Mouse (Mus musculus) liver, embryonic 12.5 days (tissue): ENCODE data around the gene Flrt1. TPM values are rescaled to one million over a fixed set of nuclear protein-coding genes. Genes with fewer than 3 reads are reported as not detected.

Experiments
- ATAC-seq: fragments of 200-750 bp; cut with Nextera tagmentation; 2 replicates; pipeline ENCODE4 v1.8.0; 2017; ENCODE audit warnings: moderate number of reproducible peaks, mild to moderate bottlenecking, moderate library complexity
- H3K27ac ChIP-seq: fragments of 300-500 bp; sonication (generic); 2 replicates; pipeline ENCODE4 v1.5.1; 2016; ENCODE audit warnings: mild to moderate bottlenecking
- H3K27me3 ChIP-seq: fragments of 300-500 bp; sonication (generic); replicated peaks from 2 replicates; pipeline ENCODE4 v1.6.1; 2016; ENCODE audit warnings: mild to moderate bottlenecking, moderate library complexity
- H3K36me3 ChIP-seq: fragments of 300-500 bp; sonication (generic); 2 replicates; pipeline ENCODE4 v1.6.1; 2016; ENCODE audit warnings: mild to moderate bottlenecking, moderate library complexity
- H3K4me1 ChIP-seq: fragments of 300-500 bp; sonication (generic); 2 replicates; pipeline ENCODE4 v1.6.1; 2016
- H3K4me2 ChIP-seq: fragments of 300-500 bp; sonication (generic); 2 replicates; pipeline ENCODE4 v1.6.1; 2016; ENCODE audit warnings: mild to moderate bottlenecking, moderate library complexity
- H3K4me3 ChIP-seq: fragments of 300-500 bp; sonication (generic); 2 replicates; pipeline ENCODE4 v1.5.1; 2016; ENCODE audit warnings: mild to moderate bottlenecking, moderate library complexity
- H3K9ac ChIP-seq: fragments of 300-500 bp; sonication (generic); 2 replicates; pipeline ENCODE4 v1.6.1; 2016; ENCODE audit warnings: mild to moderate bottlenecking, moderate library complexity
- H3K9me3 ChIP-seq: fragments of 300-500 bp; sonication (generic); replicated peaks from 2 replicates; pipeline ENCODE4 v1.6.1; 2016; ENCODE audit warnings: mild to moderate bottlenecking, moderate library complexity
- WGBS: fragments of 180-500 bp; shearing (Covaris S2); methylation state at CpG from one replicate; pipeline ENCODE4 v1.1.7; 2016; ENCODE audit not compliant: insufficient replicate concordance; 5-methylcytosine and 5-hydroxymethylcytosine counted together
- polyA plus RNA-seq: library from polyadenylated mRNA; unstranded; fragments of >200 nt; fragmentation: Nextera tagmentation; extraction: Ambion mirVana; gene quantifications from 2 replicates; pipeline ENCODE4 v1.2.1, GENCODE M21; 2016

Gene Flrt1
- polyA plus RNA-seq, 1 experiment from 2014 or later = 0.23 TPM

- H3K9ac ChIP-seq = no peak overlapping the region
- no peaks in the 10 kb centered on the region for H3K9me3 ChIP-seq
- no peak for ATAC-seq
- H3K36me3 ChIP-seq = no peaks in the 10 kb centered on the region
- 67% methylated on average over 19 of the region's 19 CpGs for whole genome bisulfite sequencing
- H3K4me2 ChIP-seq = no peak overlapping the region
- H3K27ac ChIP-seq = no peak overlapping the region
- H3K27me3 ChIP-seq = peaks cover 70% of the 10 kb centered on the region
- no peak overlapping the region for H3K4me3 ChIP-seq
- H3K4me1 ChIP-seq = peaks cover 31% of the 10 kb centered on the region
Measured at GRCm38 (mm10) chr19:7128551-7129475, 23.3 kb upstream of the Flrt1 start.

- Histone ChIP-seq H3K27me3 (peaks cover 55% of the 10 kb centered on the region), H3K9me3 (no peaks in the 10 kb centered on the region), H3K36me3 (no peaks in the 10 kb centered on the region), H3K27ac (no peak overlapping the region), H3K4me3 (no peak overlapping the region), H3K4me1 (peaks cover 39% of the 10 kb centered on the region), H3K4me2 (no peak overlapping the region), H3K9ac (no peak overlapping the region)
- 55% methylated on average over 2 of the region's 2 CpGs for WGBS
- peak; percentile 49; the same call in 1 of the 2 replicates for ATAC-seq
Measured at GRCm38 (mm10) chr19:7126933-7127332, 21.4 kb upstream of the Flrt1 start.

DNA sequence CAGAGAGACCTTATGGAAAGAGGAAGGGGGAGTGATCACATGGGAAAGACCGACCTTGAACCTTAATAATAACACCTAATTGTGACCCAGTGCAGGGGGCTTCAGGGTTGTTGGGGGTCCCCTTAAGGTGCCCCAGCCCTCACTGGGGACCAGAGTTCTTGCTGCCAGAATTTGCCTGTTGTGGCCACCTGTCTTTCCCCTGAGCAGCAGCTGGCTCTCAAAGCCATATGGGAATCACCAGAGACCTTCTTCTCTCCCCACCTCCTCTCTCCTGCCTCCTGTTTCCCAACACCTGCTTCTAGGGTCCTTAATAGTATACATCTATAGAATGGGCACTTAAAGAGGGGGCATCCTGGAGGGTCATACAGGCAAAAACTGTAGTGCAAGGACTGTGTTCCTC lies 20.7 kb upstream of the Flrt1 start:
- no peaks in the 10 kb centered on the region for H3K36me3 ChIP-seq
- no peaks in the 10 kb centered on the region for H3K9me3 ChIP-seq
- peaks cover 49% of the 10 kb centered on the region for H3K27me3 ChIP-seq
- H3K4me2 ChIP-seq = no peak overlapping the region
- 21% methylated on average over 1 of the region's 1 CpGs for WGBS
- H3K4me3 ChIP-seq = no peak overlapping the region
- H3K9ac ChIP-seq = no peak overlapping the region
- H3K4me1 ChIP-seq = peaks cover 43% of the 10 kb centered on the region
- no peak for ATAC-seq
- H3K27ac ChIP-seq = no peak overlapping the region

DNA sequence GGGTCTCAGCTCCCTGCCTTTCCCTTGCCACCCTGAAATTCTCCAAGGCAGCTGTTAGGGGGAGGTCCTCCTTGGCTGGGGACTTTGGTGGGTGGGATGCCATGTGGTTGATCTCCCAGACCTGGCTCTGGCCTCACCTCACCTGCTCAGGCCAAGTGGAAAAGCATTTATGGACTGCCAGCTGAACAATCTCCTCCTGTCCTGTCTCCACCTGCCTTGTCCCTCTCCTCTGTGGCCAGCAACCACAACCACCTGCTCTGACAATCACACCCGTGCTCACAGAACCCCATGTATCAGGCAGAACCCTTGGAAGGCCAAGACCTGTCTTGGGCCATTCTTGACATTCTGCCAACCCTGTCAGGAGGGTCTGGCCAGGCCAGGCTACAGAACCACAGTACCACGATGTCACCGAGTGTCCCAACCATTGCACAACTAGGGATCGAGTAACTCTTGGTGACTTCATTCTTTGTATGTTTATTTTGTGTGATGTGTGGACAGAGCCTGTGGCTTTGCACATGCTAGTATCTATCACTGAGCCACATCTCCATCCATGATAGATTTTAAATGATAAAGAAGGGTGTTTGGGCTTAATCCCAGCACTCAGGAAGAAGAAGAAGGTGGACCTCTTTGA lies 20.1 kb upstream of the Flrt1 start:
- no peak overlapping the region for H3K9ac ChIP-seq
- no peak overlapping the region for H3K4me3 ChIP-seq
- H3K4me1 ChIP-seq = peaks cover 48% of the 10 kb centered on the region
- H3K36me3 ChIP-seq = no peaks in the 10 kb centered on the region
- no peak for ATAC-seq
- H3K9me3 ChIP-seq = no peaks in the 10 kb centered on the region
- peaks cover 45% of the 10 kb centered on the region for H3K27me3 ChIP-seq
- H3K27ac ChIP-seq = no peak overlapping the region
- 61% methylated on average over 4 of the region's 4 CpGs for WGBS
- no peak overlapping the region for H3K4me2 ChIP-seq

DNA sequence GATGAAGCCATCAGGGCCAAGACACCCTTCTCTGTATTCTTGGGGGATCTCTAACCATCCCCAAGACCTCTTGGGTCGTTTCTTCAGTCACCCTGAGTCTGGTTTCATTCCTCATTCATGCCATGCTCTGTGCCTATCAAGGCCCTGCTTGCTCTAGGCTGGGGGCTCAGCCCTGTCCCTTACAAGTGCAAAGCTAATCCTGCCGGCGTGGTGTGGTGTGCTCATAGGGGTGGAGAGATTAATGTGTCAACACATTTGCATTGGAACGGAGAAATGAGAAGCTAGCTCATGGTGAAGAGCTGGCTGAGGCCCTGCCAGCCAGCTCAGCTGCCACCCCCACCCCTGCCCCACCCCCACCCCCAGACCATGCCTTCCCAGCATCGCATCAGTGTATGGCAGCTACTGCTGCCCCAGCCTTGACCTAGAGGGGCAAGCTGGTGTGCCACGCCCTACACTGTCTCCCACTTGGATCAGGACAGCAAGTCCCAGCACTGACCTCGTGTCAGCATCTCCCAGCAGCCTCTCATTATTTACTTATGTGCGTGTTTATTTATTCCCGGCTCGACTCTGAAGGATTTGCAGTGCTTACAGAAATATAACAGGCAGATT lies 17.3 kb upstream of the Flrt1 start:
- Histone ChIP-seq H3K9me3 (no peaks in the 10 kb centered on the region), H3K4me3 (no peak overlapping the region), H3K27ac (no peak overlapping the region), H3K4me2 (no peak overlapping the region), H3K36me3 (no peaks in the 10 kb centered on the region), H3K27me3 (peaks cover 20% of the 10 kb centered on the region), H3K9ac (no peak overlapping the region), H3K4me1 (peaks cover 55% of the 10 kb centered on the region)
- ATAC-seq = no peak
- 42% methylated on average over 10 of the region's 10 CpGs for WGBS

DNA sequence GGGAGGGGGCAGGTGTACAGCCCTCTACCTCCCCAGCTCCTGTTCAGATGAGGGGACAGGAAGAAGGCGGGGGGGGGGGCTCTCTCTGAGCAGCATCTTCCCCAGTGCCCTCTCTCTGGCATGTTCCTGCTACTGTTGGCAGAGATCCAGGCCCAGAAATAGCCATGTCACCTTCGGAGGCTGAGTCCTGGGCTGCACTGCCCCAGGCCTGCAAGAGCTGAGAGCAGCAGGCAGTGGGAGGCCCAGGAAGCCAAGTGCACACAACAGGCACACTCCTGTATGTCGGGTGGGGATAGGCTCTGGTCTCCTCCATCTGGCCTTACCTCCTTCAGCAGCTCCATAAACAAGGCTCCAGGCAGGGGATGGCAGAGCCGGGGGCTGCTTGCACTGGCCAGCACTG lies 16.7 kb upstream of the Flrt1 start:
- Histone ChIP-seq H3K9me3 (no peaks in the 10 kb centered on the region), H3K9ac (no peak overlapping the region), H3K4me1 (peaks cover 59% of the 10 kb centered on the region), H3K4me3 (no peak overlapping the region), H3K36me3 (no peaks in the 10 kb centered on the region), H3K27ac (no peak overlapping the region), H3K27me3 (peaks cover 20% of the 10 kb centered on the region), H3K4me2 (no peak overlapping the region)
- no peak for ATAC-seq
- 48% methylated on average over 4 of the region's 4 CpGs for WGBS

DNA sequence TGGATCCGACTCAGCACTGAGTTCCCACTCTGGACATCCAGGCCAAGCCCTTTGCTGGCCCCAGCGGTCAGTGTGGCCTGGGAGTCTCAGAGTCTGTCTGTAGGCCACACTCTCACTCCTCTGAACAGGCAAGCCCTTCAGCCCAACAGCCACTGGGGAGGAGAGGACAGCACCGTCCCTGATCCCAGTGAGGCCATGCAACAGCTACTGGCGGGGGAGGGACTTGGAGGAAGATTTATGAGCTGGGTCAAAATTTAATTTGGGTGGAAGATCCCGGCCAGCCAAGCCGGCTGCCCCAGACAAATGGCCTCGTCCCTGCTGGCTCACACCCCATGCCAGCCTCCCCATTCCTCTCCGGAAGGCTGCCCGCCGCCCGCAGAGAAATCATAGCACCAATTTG lies 15.7 kb upstream of the Flrt1 start:
- H3K27ac ChIP-seq = 0 out of 2 replicates have a peak overlapping the region, but pooled peaks have one; percentile 54
- no peak overlapping the region for H3K4me3 ChIP-seq
- H3K4me1 ChIP-seq = peaks cover 60% of the 10 kb centered on the region
- no peak overlapping the region for H3K9ac ChIP-seq
- H3K36me3 ChIP-seq = no peaks in the 10 kb centered on the region
- no peaks in the 10 kb centered on the region for H3K9me3 ChIP-seq
- WGBS = 63% methylated on average over 11 of the region's 11 CpGs
- no peak for ATAC-seq
- H3K27me3 ChIP-seq = peaks cover 19% of the 10 kb centered on the region
- no peak overlapping the region for H3K4me2 ChIP-seq

GRCm38 (mm10) chr19:7117653-7118307 lies 12.3 kb upstream of the Flrt1 start:
- H3K27me3 ChIP-seq = no peaks in the 10 kb centered on the region; the same call in 1 of the 2 replicates
- no peaks in the 10 kb centered on the region for H3K9me3 ChIP-seq
- H3K27ac ChIP-seq = peak overlapping the region; percentile 89
- peaks cover 90% of the 10 kb centered on the region for H3K4me1 ChIP-seq
- 18% methylated on average over 8 of the region's 8 CpGs for WGBS
- peak; percentile 80 for ATAC-seq
- no peaks in the 10 kb centered on the region for H3K36me3 ChIP-seq
- H3K4me2 ChIP-seq = peak overlapping the region; percentile 65
- peak overlapping the region; percentile 23 for H3K4me3 ChIP-seq
- H3K9ac ChIP-seq = peak overlapping the region; percentile 66

DNA sequence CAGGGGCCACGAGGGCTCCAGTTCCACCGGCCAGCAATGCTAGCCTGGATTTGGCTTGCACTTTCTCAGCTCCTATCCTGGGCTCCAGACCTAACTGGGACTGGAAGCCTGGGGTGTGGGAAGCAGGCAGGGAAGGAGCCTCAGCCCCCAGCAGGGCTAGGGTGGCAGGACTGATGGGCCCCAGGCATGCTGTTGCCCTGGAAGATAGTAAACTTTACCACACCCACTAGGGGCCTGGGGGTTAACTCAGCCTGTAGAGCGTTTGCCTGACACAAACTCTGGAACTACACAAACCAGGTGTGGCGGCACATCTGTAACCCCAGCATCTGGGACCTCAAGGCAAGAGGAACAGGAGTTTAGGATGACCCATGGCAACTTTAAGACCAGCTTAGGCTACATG lies 11.6 kb upstream of the Flrt1 start:
- H3K4me1 ChIP-seq = peaks cover 84% of the 10 kb centered on the region
- H3K36me3 ChIP-seq = no peaks in the 10 kb centered on the region
- 14% methylated on average over 4 of the region's 4 CpGs for WGBS
- ATAC-seq = peak; percentile 84
- peak overlapping the region; percentile 66 for H3K9ac ChIP-seq
- H3K4me3 ChIP-seq = peak overlapping the region; percentile 23
- H3K27me3 ChIP-seq = no peaks in the 10 kb centered on the region; the same call in 1 of the 2 replicates
- no peaks in the 10 kb centered on the region for H3K9me3 ChIP-seq
- H3K27ac ChIP-seq = peak overlapping the region; percentile 89
- peak overlapping the region; percentile 65 for H3K4me2 ChIP-seq

DNA sequence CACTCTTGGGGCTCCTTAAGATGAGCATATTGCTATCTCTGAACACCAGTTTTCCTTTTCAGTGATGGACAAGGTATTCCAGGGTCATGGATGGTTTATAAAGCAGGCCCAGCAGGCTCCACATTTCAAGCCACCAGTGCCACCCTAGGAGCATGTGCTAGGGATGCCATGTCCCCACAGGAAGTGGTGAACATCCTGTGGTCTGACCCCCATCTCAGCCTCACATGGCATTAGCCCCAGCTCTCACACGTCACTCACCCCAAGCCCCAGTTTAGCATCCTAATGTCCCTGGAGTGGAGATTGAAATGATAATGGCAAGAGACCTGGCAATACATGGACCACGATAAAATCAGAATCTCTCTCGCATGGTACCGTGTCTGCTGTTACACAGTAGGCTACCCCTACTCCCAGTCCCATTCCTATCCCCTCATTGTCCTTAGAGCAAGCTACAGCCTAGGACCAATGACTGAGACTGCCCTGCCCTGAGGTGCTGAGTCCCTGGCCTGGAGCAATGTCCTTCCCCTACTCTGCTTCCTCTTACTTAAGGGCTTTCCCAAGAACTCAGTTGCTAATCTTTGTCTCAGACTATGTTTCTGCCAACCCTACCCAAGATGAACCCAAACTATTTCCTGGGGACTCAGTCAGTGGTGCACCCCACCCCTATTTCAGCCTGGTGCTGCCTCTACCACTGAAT lies 10.7 kb upstream of the Flrt1 start:
- H3K9ac ChIP-seq = peak overlapping the region; percentile 66; the same call in 1 of the 2 replicates

DNA sequence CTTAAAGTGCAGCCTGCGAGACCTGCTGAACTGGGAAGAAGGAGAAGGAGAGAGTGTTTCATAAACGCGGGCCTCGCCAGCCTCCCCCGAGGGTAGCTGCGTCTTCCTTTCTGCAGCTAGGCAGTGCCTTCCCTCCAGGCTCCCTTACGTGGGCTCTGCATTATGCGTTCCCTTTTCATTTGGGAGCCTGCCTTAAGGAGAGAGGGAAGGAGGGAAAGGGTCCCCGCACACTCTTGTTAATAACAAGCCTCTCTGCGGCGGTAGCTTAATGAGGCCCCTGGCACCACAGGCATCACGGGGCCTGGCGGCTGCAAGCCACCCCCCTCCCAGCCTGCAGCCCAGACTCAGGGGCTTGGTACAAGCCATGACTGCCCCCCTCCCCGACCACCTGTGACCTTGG lies 8.0 kb upstream of the Flrt1 start:
- WGBS = 66% methylated on average over 14 of the region's 14 CpGs
- 0 out of 2 replicates have a peak, but pooled peaks cover 4% of the 10 kb centered on the region for H3K27me3 ChIP-seq
- H3K9ac ChIP-seq = no peak overlapping the region
- H3K4me3 ChIP-seq = no peak overlapping the region
- no peaks in the 10 kb centered on the region for H3K9me3 ChIP-seq
- peaks cover 69% of the 10 kb centered on the region for H3K4me1 ChIP-seq
- no peaks in the 10 kb centered on the region for H3K36me3 ChIP-seq
- H3K4me2 ChIP-seq = no peak overlapping the region
- ATAC-seq = no peak
- no peak overlapping the region for H3K27ac ChIP-seq

More for the DNA sequence above, 10.7 kb upstream of the Flrt1 start:
- Histone ChIP-seq H3K4me1 (peaks cover 78% of the 10 kb centered on the region), H3K9me3 (no peaks in the 10 kb centered on the region), H3K36me3 (no peaks in the 10 kb centered on the region), H3K27me3 (no peaks in the 10 kb centered on the region), H3K4me3 (no peak overlapping the region), H3K4me2 (peak overlapping the region; percentile 65), H3K27ac (peak overlapping the region; percentile 89)
- 69% methylated on average over 4 of the region's 4 CpGs for WGBS
- ATAC-seq = no peak
